Mouse (Mus musculus): Measurements from ENCODE around the gene Gnmt. TPM values are rescaled to one million over a fixed set of nuclear protein-coding genes. Genes with fewer than 3 reads are reported as not detected.

Gene Gnmt
- polyA plus RNA-seq, 1 experiment from 2014 or later: 6.7 TPM

- Histone ChIP-seq H3K4me3 (ENCODE audit: low read depth, low read length) (no peak overlapping the region), H3K36me3 (ENCODE audit: control insufficient read depth, insufficient read depth, low read length) (peaks cover 8% of the 10 kb centered on the region), H3K9ac (ENCODE audit: low read depth, low read length) (no peak overlapping the region), H3K4me2 (no peak overlapping the region), H3K9me3 (ENCODE audit: control insufficient read depth, low read length) (no peaks in the 10 kb centered on the region), H3K27me3 (replicated peaks; ENCODE audit: control insufficient read depth, insufficient read depth, low read length) (no peaks in the 10 kb centered on the region), H3K4me1 (replicated peaks; ENCODE audit: control insufficient read depth, insufficient read depth, low read length) (peaks cover 5% of the 10 kb centered on the region; the same call in 1 of the 2 replicates), H3K27ac (ENCODE audit: low read depth, low read length) (peak overlapping the region; percentile 11; the same call in 1 of the 2 replicates)
- WGBS: 86% methylated on average over 2 of the region's 2 CpGs
- no peak for DNase-seq (ENCODE audit: low spot score)
- ATAC-seq (replicated peaks; ENCODE audit: low FRiP score): no peak
These were observed 37.6 kb downstream of the Gnmt start for GRCm38 (mm10) chr17:46691390-46691789.

GRCm38 (mm10) chr17:46690665-46691064, 38.3 kb downstream of the Gnmt start:
- Histone ChIP-seq H3K9me3 (ENCODE audit: control insufficient read depth, low read length) (no peaks in the 10 kb centered on the region), H3K27me3 (replicated peaks; ENCODE audit: control insufficient read depth, insufficient read depth, low read length) (no peaks in the 10 kb centered on the region), H3K4me3 (ENCODE audit: low read depth, low read length) (no peak overlapping the region), H3K9ac (ENCODE audit: low read depth, low read length) (no peak overlapping the region), H3K36me3 (ENCODE audit: control insufficient read depth, insufficient read depth, low read length) (peaks cover 15% of the 10 kb centered on the region), H3K4me2 (peak overlapping the region; percentile 26; the same call in 1 of the 2 replicates), H3K4me1 (replicated peaks; ENCODE audit: control insufficient read depth, insufficient read depth, low read length) (peaks cover 5% of the 10 kb centered on the region; the same call in 1 of the 2 replicates), H3K27ac (ENCODE audit: low read depth, low read length) (peak overlapping the region; percentile 11; the same call in 1 of the 2 replicates)
- 56% methylated on average over 12 of the region's 12 CpGs for WGBS
- DNase-seq (ENCODE audit: low spot score) (no peak), ATAC-seq (replicated peaks; ENCODE audit: low FRiP score) (peak; percentile 82)

GRCm38 (mm10) chr17:46685913-46686312, 43.1 kb downstream of the Gnmt start:
- Histone ChIP-seq H3K4me1 (replicated peaks; ENCODE audit: control insufficient read depth, insufficient read depth, low read length) (peaks cover 11% of the 10 kb centered on the region), H3K9me3 (ENCODE audit: control insufficient read depth, low read length) (no peaks in the 10 kb centered on the region), H3K27me3 (replicated peaks; ENCODE audit: control insufficient read depth, insufficient read depth, low read length) (no peaks in the 10 kb centered on the region), H3K9ac (ENCODE audit: low read depth, low read length) (no peak overlapping the region), H3K36me3 (ENCODE audit: control insufficient read depth, insufficient read depth, low read length) (peaks cover 40% of the 10 kb centered on the region), H3K4me3 (ENCODE audit: low read depth, low read length) (no peak overlapping the region), H3K27ac (ENCODE audit: low read depth, low read length) (no peak overlapping the region), H3K4me2 (no peak overlapping the region)
- DNase-seq (ENCODE audit: low spot score) (no peak), ATAC-seq (replicated peaks; ENCODE audit: low FRiP score) (no peak)
- WGBS: 90% methylated on average over 6 of the region's 6 CpGs

GRCm38 (mm10) chr17:46682654-46683389, 46.1 kb downstream of the Gnmt start:
- DNase-seq (ENCODE audit: low spot score) (no peak), ATAC-seq (replicated peaks; ENCODE audit: low FRiP score) (no peak)
- Histone ChIP-seq H3K27ac (ENCODE audit: low read depth, low read length) (no peak overlapping the region), H3K9me3 (ENCODE audit: control insufficient read depth, low read length) (no peaks in the 10 kb centered on the region), H3K9ac (ENCODE audit: low read depth, low read length) (no peak overlapping the region), H3K27me3 (replicated peaks; ENCODE audit: control insufficient read depth, insufficient read depth, low read length) (no peaks in the 10 kb centered on the region), H3K36me3 (ENCODE audit: control insufficient read depth, insufficient read depth, low read length) (peaks cover 40% of the 10 kb centered on the region), H3K4me1 (replicated peaks; ENCODE audit: control insufficient read depth, insufficient read depth, low read length) (peaks cover 23% of the 10 kb centered on the region), H3K4me2 (no peak overlapping the region), H3K4me3 (ENCODE audit: low read depth, low read length) (no peak overlapping the region)
- WGBS: 90% methylated on average over 16 of the region's 16 CpGs

- 21% methylated on average over 12 of the region's 12 CpGs for WGBS
- Histone ChIP-seq H3K9ac (ENCODE audit: low read depth, low read length) (peak overlapping the region; percentile 70), H3K27me3 (replicated peaks; ENCODE audit: control insufficient read depth, insufficient read depth, low read length) (no peaks in the 10 kb centered on the region), H3K36me3 (ENCODE audit: control insufficient read depth, insufficient read depth, low read length) (peaks cover 40% of the 10 kb centered on the region), H3K9me3 (ENCODE audit: control insufficient read depth, low read length) (no peaks in the 10 kb centered on the region), H3K4me2 (peak overlapping the region; percentile 97), H3K4me3 (ENCODE audit: low read depth, low read length) (peak overlapping the region; percentile 70), H3K4me1 (replicated peaks; ENCODE audit: control insufficient read depth, insufficient read depth, low read length) (peaks cover 23% of the 10 kb centered on the region), H3K27ac (ENCODE audit: low read depth, low read length) (peak overlapping the region; percentile 79; the same call in 1 of the 2 replicates)
- ATAC-seq (replicated peaks; ENCODE audit: low FRiP score) (no peak), DNase-seq (ENCODE audit: low spot score) (no peak)
These were observed 47.4 kb downstream of the Gnmt start for GRCm38 (mm10) chr17:46681466-46682118.

- H3K4me3 ChIP-seq (ENCODE audit: low read depth, low read length): peak within 1 kb of the TSS; percentile 70
- peak; percentile 100 for DNase-seq (ENCODE audit: low spot score)
- H3K9me3 ChIP-seq (ENCODE audit: control insufficient read depth, low read length): no peaks in the 10 kb centered on the region
- H3K36me3 ChIP-seq (ENCODE audit: control insufficient read depth, insufficient read depth, low read length): peaks cover 41% of the 10 kb centered on the region
- H3K27me3 ChIP-seq (replicated peaks; ENCODE audit: control insufficient read depth, insufficient read depth, low read length): no peaks in the 10 kb centered on the region
- peak within 1 kb of the TSS; percentile 79 for H3K27ac ChIP-seq (ENCODE audit: low read depth, low read length)
- ATAC-seq (replicated peaks; ENCODE audit: low FRiP score): peak; percentile 98
- under 1% methylated on average over 49 of the region's 49 CpGs for WGBS
- peak within 1 kb of the TSS; percentile 70 for H3K9ac ChIP-seq (ENCODE audit: low read depth, low read length)
- peak within 1 kb of the TSS; percentile 97 for H3K4me2 ChIP-seq
- H3K4me1 ChIP-seq (replicated peaks; ENCODE audit: control insufficient read depth, insufficient read depth, low read length): peaks cover 23% of the 10 kb centered on the region
These were observed 48.1 kb downstream of the Gnmt start, which contains the start of gene Klhdc3 for GRCm38 (mm10) chr17:46680760-46681373. Klhdc3 (minus strand) TSS chr17:46680914.

DNA sequence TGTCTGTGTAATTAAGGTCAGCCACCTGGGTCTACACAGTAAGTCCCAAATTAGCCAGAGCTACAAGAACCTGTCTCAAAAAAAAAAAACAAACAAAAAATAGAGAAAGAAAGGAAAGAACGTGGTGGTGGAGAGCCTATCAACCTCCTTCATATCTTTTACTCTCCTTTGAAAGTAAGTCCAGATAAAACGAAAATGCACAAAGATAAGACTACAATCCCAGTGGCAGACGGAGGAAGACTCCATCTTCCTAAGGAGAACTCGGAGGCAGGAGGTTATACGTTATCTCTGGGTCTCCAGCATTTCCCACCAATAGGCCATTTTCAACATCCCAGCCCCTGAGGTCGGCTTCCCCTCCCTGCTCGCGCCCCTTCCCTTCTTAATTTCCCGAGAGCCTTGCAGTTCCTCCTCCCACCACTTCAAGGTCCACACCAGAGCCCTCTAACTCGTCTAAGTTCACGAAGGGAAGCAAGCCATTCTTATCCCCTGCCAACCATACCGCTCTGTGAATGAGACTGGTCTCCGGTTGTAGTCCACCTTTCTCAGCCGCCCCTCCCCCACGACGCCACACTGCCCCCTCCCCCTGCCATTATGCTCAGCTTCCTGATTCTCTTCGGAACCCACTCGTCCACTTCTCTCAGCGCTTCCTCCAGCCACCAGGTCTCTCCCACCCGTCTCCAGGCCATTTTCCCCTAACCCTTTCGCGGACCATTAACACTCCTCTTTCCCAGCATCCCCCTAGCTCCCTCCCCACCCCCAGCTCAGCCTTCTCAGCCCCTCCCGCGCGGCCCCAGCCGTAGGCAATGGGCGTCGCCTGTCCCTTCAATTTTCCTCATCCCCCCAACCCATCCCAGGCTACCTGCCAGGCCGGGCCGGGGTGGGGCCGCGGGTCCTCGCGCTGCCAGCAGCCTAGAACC, 48.9 kb downstream of the Gnmt start:
- DNase-seq (ENCODE audit: low spot score): no peak
- ATAC-seq (replicated peaks; ENCODE audit: low FRiP score): peak; percentile 11
- Histone ChIP-seq H3K36me3 (ENCODE audit: control insufficient read depth, insufficient read depth, low read length) (peaks cover 36% of the 10 kb centered on the region), H3K27me3 (replicated peaks; ENCODE audit: control insufficient read depth, insufficient read depth, low read length) (no peaks in the 10 kb centered on the region), H3K9ac (ENCODE audit: low read depth, low read length) (peak overlapping the region; percentile 63), H3K4me1 (replicated peaks; ENCODE audit: control insufficient read depth, insufficient read depth, low read length) (peaks cover 23% of the 10 kb centered on the region), H3K27ac (ENCODE audit: low read depth, low read length) (peak overlapping the region; percentile 79), H3K9me3 (ENCODE audit: control insufficient read depth, low read length) (no peaks in the 10 kb centered on the region), H3K4me2 (peak overlapping the region; percentile 97), H3K4me3 (ENCODE audit: low read depth, low read length) (peak overlapping the region; percentile 70)
- WGBS: under 1% methylated on average over 34 of the region's 34 CpGs

DNA sequence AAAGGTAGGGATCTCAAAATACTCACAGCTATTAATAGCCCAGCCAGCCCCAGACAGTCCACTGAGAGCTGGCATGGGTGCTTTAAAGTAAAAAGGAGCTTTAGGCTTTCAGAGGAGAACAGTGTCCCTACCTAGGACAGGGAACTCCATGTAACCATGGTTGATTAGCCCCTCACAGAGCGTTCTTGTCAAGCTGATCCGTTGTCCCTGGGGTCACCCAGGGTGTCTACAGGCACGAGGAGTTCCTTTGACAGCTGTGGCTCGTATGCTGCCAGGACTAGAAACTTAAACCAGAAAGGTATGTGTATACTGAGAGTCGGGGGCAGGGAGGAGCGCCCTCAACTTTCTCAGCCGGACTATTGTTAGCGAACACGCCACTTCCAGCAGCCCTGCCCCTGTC, 50.1 kb downstream of the Gnmt start:
- H3K27me3 ChIP-seq (replicated peaks; ENCODE audit: control insufficient read depth, insufficient read depth, low read length): no peaks in the 10 kb centered on the region
- peaks cover 31% of the 10 kb centered on the region for H3K4me1 ChIP-seq (replicated peaks; ENCODE audit: control insufficient read depth, insufficient read depth, low read length)
- peak overlapping the region; percentile 70 for H3K4me3 ChIP-seq (ENCODE audit: low read depth, low read length)
- 0 out of 2 replicates have a peak overlapping the region, but pooled peaks have one; percentile 79 for H3K27ac ChIP-seq (ENCODE audit: low read depth, low read length)
- 68% methylated on average over 9 of the region's 9 CpGs for WGBS
- H3K9me3 ChIP-seq (ENCODE audit: control insufficient read depth, low read length): no peaks in the 10 kb centered on the region
- peaks cover 26% of the 10 kb centered on the region for H3K36me3 ChIP-seq (ENCODE audit: control insufficient read depth, insufficient read depth, low read length)
- H3K9ac ChIP-seq (ENCODE audit: low read depth, low read length): peak overlapping the region; percentile 63
- H3K4me2 ChIP-seq: peak overlapping the region; percentile 97
- no peak for ATAC-seq (replicated peaks; ENCODE audit: low FRiP score)
- no peak for DNase-seq (ENCODE audit: low spot score)
